Mouse (Mus musculus) heart, postnatal 10 days (tissue): ENCODE results near the gene Cubn. TPM values are rescaled to one million over a fixed set of nuclear protein-coding genes. Genes with fewer than 3 reads are reported as not detected.

Experiments used
- DNase-seq, 2 experiments: peaks; one replicate each; pipeline ENCODE4 v3.0.0; 2021
- intact Hi-C: fragments of 180-260 bp; cut with DNase I; formaldehyde crosslinking; loops from one replicate; pipeline ENCODE4 v1.15.1; 2025
- total RNA-seq, 2 experiments: library from RNA; stranded (reverse); gene quantifications; 2 replicates each; pipeline ENCODE4 v1.2.3; 2021

Gene Cubn
- 1 to 10 TPM; 1.6 to 1.7 TPM for total RNA-seq

- intact Hi-C loops, result no loop called here
These were observed at the start of gene Cubn for GRCm38 (mm10) chr2:13491734-13492133. Gene Cubn (minus strand): TSS chr2:13491813.

GRCm38 (mm10) chr2:13539860-13540259 lies 48.2 kb upstream of the Cubn start:
- DNase-seq, result no peak
- intact Hi-C loops, result no loop called here

More at GRCm38 (mm10) chr2:13491734-13492133, at the start of gene Cubn:
- DNase-seq, result no peak

- no peak for DNase-seq
- intact Hi-C loops, result no loop called here
These were observed 47.2 kb upstream of the Cubn start for GRCm38 (mm10) chr2:13538704-13539377.

- DNase-seq, result no peak
- intact Hi-C loops, result no loop called here
These were observed 46.6 kb upstream of the Cubn start for GRCm38 (mm10) chr2:13538258-13538657.

GRCm38 (mm10) chr2:13537733-13538132 lies 46.1 kb upstream of the Cubn start:
- DNase-seq, result no peak
- intact Hi-C loops, result no loop called here

GRCm38 (mm10) chr2:13536747-13537146 lies 45.1 kb upstream of the Cubn start:
- intact Hi-C loops, result no loop called here
- DNase-seq, result no peak

GRCm38 (mm10) chr2:13530639-13531038 lies 39.0 kb upstream of the Cubn start:
- DNase-seq, result no peak
- intact Hi-C loops, result no loop called here

- no peak for DNase-seq
- intact Hi-C loops, result loop anchor here (5.0 kb wide), 1 partner anchor 112 kb away; no protein-coding TSS in a partner anchor
These were observed 37.8 kb upstream of the Cubn start for GRCm38 (mm10) chr2:13529253-13529933.

GRCm38 (mm10) chr2:13527531-13527930 lies 35.9 kb upstream of the Cubn start:
- intact Hi-C loops, result loop anchor here (5.0 kb wide), 1 partner anchor 110 kb away; no protein-coding TSS in a partner anchor
- DNase-seq, result peak; percentile 29 to 37

GRCm38 (mm10) chr2:13527125-13527524 lies 35.5 kb upstream of the Cubn start:
- intact Hi-C loops, result loop anchor here (5.0 kb wide), 1 partner anchor 110 kb away; no protein-coding TSS in a partner anchor
- DNase-seq, result no peak

- intact Hi-C loops, result loop anchor here (5.0 kb wide), 1 partner anchor 109 kb away; no protein-coding TSS in a partner anchor
- no peak for DNase-seq
These were observed 34.6 kb upstream of the Cubn start for GRCm38 (mm10) chr2:13526205-13526604.

GRCm38 (mm10) chr2:13523540-13524456 lies 32.2 kb upstream of the Cubn start:
- no peak for DNase-seq
- intact Hi-C loops, result no loop called here

GRCm38 (mm10) chr2:13522106-13522505 lies 30.5 kb upstream of the Cubn start:
- intact Hi-C loops, result no loop called here
- no peak for DNase-seq

GRCm38 (mm10) chr2:13514949-13515348 lies 23.3 kb upstream of the Cubn start:
- no peak for DNase-seq
- intact Hi-C loops, result no loop called here

GRCm38 (mm10) chr2:13502717-13503116 lies 11.1 kb upstream of the Cubn start:
- no peak for DNase-seq
- intact Hi-C loops, result no loop called here

- DNase-seq, result no peak
- intact Hi-C loops, result no loop called here
These were observed 9.9 kb upstream of the Cubn start for GRCm38 (mm10) chr2:13501553-13501952.

- no peak for DNase-seq
- intact Hi-C loops, result no loop called here
These were observed 8.8 kb upstream of the Cubn start for GRCm38 (mm10) chr2:13500298-13500999.

GRCm38 (mm10) chr2:13499196-13499595 lies 7.6 kb upstream of the Cubn start:
- intact Hi-C loops, result no loop called here
- no peak for DNase-seq

- no peak for DNase-seq
- intact Hi-C loops, result no loop called here
These were observed 4.5 kb upstream of the Cubn start for GRCm38 (mm10) chr2:13496087-13496486.

- no peak for DNase-seq
- intact Hi-C loops, result no loop called here
These were observed 1.3 kb upstream of the Cubn start for GRCm38 (mm10) chr2:13492927-13493326.
